Mouse (Mus musculus): ENCODE measurements around the gene Olfr465-ps1. TPM values are rescaled to one million over a fixed set of nuclear protein-coding genes. Genes with fewer than 3 reads are reported as not detected.

Gene Olfr465-ps1
- polyA plus RNA-seq (2015; fragmentation: Nextera tagmentation; extraction: Ambion mirVana), result not detected in 2 replicates

- Histone ChIP-seq H3K4me2 (ENCODE audit: low read depth, low read length) (no peak within 1 kb of the TSS), H3K4me3 (ENCODE audit: low read length) (no peak within 1 kb of the TSS), H3K4me1 (replicated peaks; ENCODE audit: control insufficient read depth, insufficient read depth, low read length) (no peaks in the 10 kb centered on the region), H3K9ac (ENCODE audit: low read length) (no peak within 1 kb of the TSS), H3K27ac (ENCODE audit: low read length) (no peak within 1 kb of the TSS), H3K27me3 (ENCODE audit: control insufficient read depth, insufficient read depth, low read depth, low read length) (no peaks in the 10 kb centered on the region), H3K9me3 (ENCODE audit: control insufficient read depth, low read length) (peaks cover 4% of the 10 kb centered on the region; the same call in 1 of the 2 replicates), H3K36me3 (ENCODE audit: control insufficient read depth, insufficient read depth, low read length) (no peaks in the 10 kb centered on the region)
- WGBS, result 76% methylated on average over 4 of the region's 4 CpGs
- ATAC-seq (ENCODE audit: low read depth), result no peak
These were observed at the start of gene Olfr465-ps1 for GRCm38 (mm10) chr13:65137789-65138188. Gene Olfr465-ps1, plus strand, starts transcription at chr13:65138089.

GRCm38 (mm10) chr13:65095923-65096322 is 42.0 kb upstream of the Olfr465-ps1 start:
- H3K4me3 ChIP-seq (ENCODE audit: low read length), result no peak overlapping the region
- WGBS, result 95% methylated on average over 4 of the region's 4 CpGs
- no peaks in the 10 kb centered on the region for H3K27me3 ChIP-seq (ENCODE audit: control insufficient read depth, insufficient read depth, low read depth, low read length)
- no peak for ATAC-seq (ENCODE audit: low read depth)
- no peak overlapping the region for H3K9ac ChIP-seq (ENCODE audit: low read length)
- H3K27ac ChIP-seq (ENCODE audit: low read length), result no peak overlapping the region
- H3K4me2 ChIP-seq (ENCODE audit: low read depth, low read length), result no peak overlapping the region
- H3K36me3 ChIP-seq (ENCODE audit: control insufficient read depth, insufficient read depth, low read length), result peaks cover 7% of the 10 kb centered on the region
- no peaks in the 10 kb centered on the region for H3K4me1 ChIP-seq (replicated peaks; ENCODE audit: control insufficient read depth, insufficient read depth, low read length)
- peaks cover 10% of the 10 kb centered on the region for H3K9me3 ChIP-seq (ENCODE audit: control insufficient read depth, low read length)

- no peak overlapping the region for H3K9ac ChIP-seq (ENCODE audit: low read length)
- no peaks in the 10 kb centered on the region for H3K4me1 ChIP-seq (replicated peaks; ENCODE audit: control insufficient read depth, insufficient read depth, low read length)
- peaks cover 10% of the 10 kb centered on the region for H3K36me3 ChIP-seq (ENCODE audit: control insufficient read depth, insufficient read depth, low read length)
- H3K4me3 ChIP-seq (ENCODE audit: low read length), result no peak overlapping the region
- H3K27ac ChIP-seq (ENCODE audit: low read length), result no peak overlapping the region
- no peaks in the 10 kb centered on the region for H3K27me3 ChIP-seq (ENCODE audit: control insufficient read depth, insufficient read depth, low read depth, low read length)
- peaks cover 14% of the 10 kb centered on the region for H3K9me3 ChIP-seq (ENCODE audit: control insufficient read depth, low read length)
- H3K4me2 ChIP-seq (ENCODE audit: low read depth, low read length), result no peak overlapping the region
- no peak for ATAC-seq (ENCODE audit: low read depth)
These were observed 40.9 kb upstream of the Olfr465-ps1 start for GRCm38 (mm10) chr13:65097018-65097417.

GRCm38 (mm10) chr13:65100678-65101077 is 37.2 kb upstream of the Olfr465-ps1 start:
- ATAC-seq (ENCODE audit: low read depth), result no peak
- Histone ChIP-seq H3K4me3 (ENCODE audit: low read length) (no peak overlapping the region), H3K27me3 (ENCODE audit: control insufficient read depth, insufficient read depth, low read depth, low read length) (no peaks in the 10 kb centered on the region), H3K9ac (ENCODE audit: low read length) (no peak overlapping the region), H3K9me3 (ENCODE audit: control insufficient read depth, low read length) (peaks cover 20% of the 10 kb centered on the region), H3K4me1 (replicated peaks; ENCODE audit: control insufficient read depth, insufficient read depth, low read length) (no peaks in the 10 kb centered on the region), H3K4me2 (ENCODE audit: low read depth, low read length) (no peak overlapping the region), H3K36me3 (ENCODE audit: control insufficient read depth, insufficient read depth, low read length) (peaks cover 11% of the 10 kb centered on the region; the same call in 1 of the 2 replicates), H3K27ac (ENCODE audit: low read length) (no peak overlapping the region)
- WGBS, result 91% methylated on average over 9 of the region's 9 CpGs

- 86% methylated on average over 3 of the region's 3 CpGs for WGBS
- Histone ChIP-seq H3K27ac (ENCODE audit: low read length) (no peak overlapping the region), H3K4me3 (ENCODE audit: low read length) (no peak overlapping the region), H3K4me1 (replicated peaks; ENCODE audit: control insufficient read depth, insufficient read depth, low read length) (no peaks in the 10 kb centered on the region), H3K9ac (ENCODE audit: low read length) (no peak overlapping the region), H3K27me3 (ENCODE audit: control insufficient read depth, insufficient read depth, low read depth, low read length) (no peaks in the 10 kb centered on the region), H3K4me2 (ENCODE audit: low read depth, low read length) (no peak overlapping the region), H3K9me3 (ENCODE audit: control insufficient read depth, low read length) (peaks cover 23% of the 10 kb centered on the region), H3K36me3 (ENCODE audit: control insufficient read depth, insufficient read depth, low read length) (peaks cover 14% of the 10 kb centered on the region; the same call in 1 of the 2 replicates)
- no peak for ATAC-seq (ENCODE audit: low read depth)
These were observed 36.7 kb upstream of the Olfr465-ps1 start for GRCm38 (mm10) chr13:65101232-65101631.

GRCm38 (mm10) chr13:65111961-65112360 is 25.9 kb upstream of the Olfr465-ps1 start:
- Histone ChIP-seq H3K4me2 (ENCODE audit: low read depth, low read length) (peak overlapping the region; percentile 84), H3K9me3 (ENCODE audit: control insufficient read depth, low read length) (peaks cover 6% of the 10 kb centered on the region; the same call in 1 of the 2 replicates), H3K36me3 (ENCODE audit: control insufficient read depth, insufficient read depth, low read length) (no peaks in the 10 kb centered on the region), H3K4me1 (replicated peaks; ENCODE audit: control insufficient read depth, insufficient read depth, low read length) (peaks cover 7% of the 10 kb centered on the region), H3K27me3 (ENCODE audit: control insufficient read depth, insufficient read depth, low read depth, low read length) (no peaks in the 10 kb centered on the region), H3K4me3 (ENCODE audit: low read length) (peak overlapping the region; percentile 89), H3K27ac (ENCODE audit: low read length) (peak overlapping the region; percentile 89), H3K9ac (ENCODE audit: low read length) (peak overlapping the region; percentile 94)
- 2% methylated on average over 5 of the region's 5 CpGs for WGBS
- ATAC-seq (ENCODE audit: low read depth), result no peak

GRCm38 (mm10) chr13:65112459-65113110 is 25.3 kb upstream of the Olfr465-ps1 start, which contains the start of gene Mfsd14b:
Gene Mfsd14b, minus strand, starts transcription at chr13:65112975.
- H3K4me2 ChIP-seq (ENCODE audit: low read depth, low read length), result peak within 1 kb of the TSS; percentile 84
- H3K9me3 ChIP-seq (ENCODE audit: control insufficient read depth, low read length), result peaks cover 5% of the 10 kb centered on the region; the same call in 1 of the 2 replicates
- under 1% methylated on average over 60 of the region's 60 CpGs for WGBS

GRCm38 (mm10) chr13:65113239-65113638 is 24.6 kb upstream of the Olfr465-ps1 start:
- H3K4me2 ChIP-seq (ENCODE audit: low read depth, low read length), result peak overlapping the region; percentile 84
- H3K4me3 ChIP-seq (ENCODE audit: low read length), result peak overlapping the region; percentile 89
- 65% methylated on average over 3 of the region's 3 CpGs for WGBS
- peak overlapping the region; percentile 94 for H3K9ac ChIP-seq (ENCODE audit: low read length)
- no peaks in the 10 kb centered on the region for H3K27me3 ChIP-seq (ENCODE audit: control insufficient read depth, insufficient read depth, low read depth, low read length)
- H3K36me3 ChIP-seq (ENCODE audit: control insufficient read depth, insufficient read depth, low read length), result no peaks in the 10 kb centered on the region
- H3K9me3 ChIP-seq (ENCODE audit: control insufficient read depth, low read length), result 0 out of 2 replicates have a peak, but pooled peaks cover under 1% of the 10 kb centered on the region
- peak overlapping the region; percentile 21; the same call in 1 of the 2 replicates for H3K27ac ChIP-seq (ENCODE audit: low read length)
- peak; percentile 41 for ATAC-seq (ENCODE audit: low read depth)
- H3K4me1 ChIP-seq (replicated peaks; ENCODE audit: control insufficient read depth, insufficient read depth, low read length), result peaks cover 7% of the 10 kb centered on the region

More at GRCm38 (mm10) chr13:65112459-65113110, 25.3 kb upstream of the Olfr465-ps1 start, which contains the start of gene Mfsd14b:
- Histone ChIP-seq H3K27me3 (ENCODE audit: control insufficient read depth, insufficient read depth, low read depth, low read length) (no peaks in the 10 kb centered on the region), H3K36me3 (ENCODE audit: control insufficient read depth, insufficient read depth, low read length) (no peaks in the 10 kb centered on the region), H3K9ac (ENCODE audit: low read length) (peak within 1 kb of the TSS; percentile 94), H3K4me1 (replicated peaks; ENCODE audit: control insufficient read depth, insufficient read depth, low read length) (peaks cover 7% of the 10 kb centered on the region), H3K4me3 (ENCODE audit: low read length) (peak within 1 kb of the TSS; percentile 89), H3K27ac (ENCODE audit: low read length) (peak within 1 kb of the TSS; percentile 89)
- peak; percentile 99 for ATAC-seq (ENCODE audit: low read depth)

- Histone ChIP-seq H3K4me3 (ENCODE audit: low read length) (no peak overlapping the region), H3K4me2 (ENCODE audit: low read depth, low read length) (no peak overlapping the region), H3K27ac (ENCODE audit: low read length) (no peak overlapping the region), H3K36me3 (ENCODE audit: control insufficient read depth, insufficient read depth, low read length) (no peaks in the 10 kb centered on the region), H3K4me1 (replicated peaks; ENCODE audit: control insufficient read depth, insufficient read depth, low read length) (no peaks in the 10 kb centered on the region), H3K9ac (ENCODE audit: low read length) (no peak overlapping the region), H3K27me3 (ENCODE audit: control insufficient read depth, insufficient read depth, low read depth, low read length) (no peaks in the 10 kb centered on the region), H3K9me3 (ENCODE audit: control insufficient read depth, low read length) (no peaks in the 10 kb centered on the region)
- 57% methylated on average over 3 of the region's 3 CpGs for WGBS
- ATAC-seq (ENCODE audit: low read depth), result no peak
These were observed 16.9 kb upstream of the Olfr465-ps1 start for GRCm38 (mm10) chr13:65120984-65121383.

Measured in lung, embryonic 16.5 days (tissue).